Mouse (Mus musculus) megakaryocyte, embryonic 14.5 days (primary cell): ENCODE measurements around the gene Adam17.

Experiments
- FLI1 ChIP-seq: IDR thresholded peaks from 2 replicates; pipeline ENCODE4 v1.6.1; 2012; ENCODE audit warnings: low read length, inconsistent platforms, mixed read lengths
- GATA1 ChIP-seq: IDR thresholded peaks from 3 replicates; pipeline ENCODE4 v1.6.1; 2012; ENCODE audit warnings: mixed read lengths, low read length, inconsistent platforms, borderline replicate concordance

DNA sequence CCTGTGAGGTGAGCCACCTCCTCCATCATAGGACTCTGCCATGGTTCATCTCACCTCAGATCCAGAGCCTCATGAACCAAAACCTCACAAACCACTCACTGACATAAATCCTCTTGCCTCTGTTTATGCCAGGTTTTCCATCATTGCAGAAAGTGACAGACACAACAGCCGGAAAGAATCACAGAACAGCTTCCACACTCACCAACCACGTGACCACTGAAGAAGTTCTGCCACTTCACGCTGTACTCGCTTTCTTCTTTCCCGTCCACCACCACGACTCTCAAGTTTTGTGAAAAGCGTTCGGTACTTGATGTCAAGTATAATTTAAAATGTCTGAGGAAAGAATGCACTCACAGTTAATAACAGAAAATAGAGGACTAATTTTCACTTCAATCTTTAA, 19.8 kb downstream of the Adam17 start:
- TF ChIP-seq GATA1 (no peak), FLI1 (no peak)
